In the genomic region with DNA sequence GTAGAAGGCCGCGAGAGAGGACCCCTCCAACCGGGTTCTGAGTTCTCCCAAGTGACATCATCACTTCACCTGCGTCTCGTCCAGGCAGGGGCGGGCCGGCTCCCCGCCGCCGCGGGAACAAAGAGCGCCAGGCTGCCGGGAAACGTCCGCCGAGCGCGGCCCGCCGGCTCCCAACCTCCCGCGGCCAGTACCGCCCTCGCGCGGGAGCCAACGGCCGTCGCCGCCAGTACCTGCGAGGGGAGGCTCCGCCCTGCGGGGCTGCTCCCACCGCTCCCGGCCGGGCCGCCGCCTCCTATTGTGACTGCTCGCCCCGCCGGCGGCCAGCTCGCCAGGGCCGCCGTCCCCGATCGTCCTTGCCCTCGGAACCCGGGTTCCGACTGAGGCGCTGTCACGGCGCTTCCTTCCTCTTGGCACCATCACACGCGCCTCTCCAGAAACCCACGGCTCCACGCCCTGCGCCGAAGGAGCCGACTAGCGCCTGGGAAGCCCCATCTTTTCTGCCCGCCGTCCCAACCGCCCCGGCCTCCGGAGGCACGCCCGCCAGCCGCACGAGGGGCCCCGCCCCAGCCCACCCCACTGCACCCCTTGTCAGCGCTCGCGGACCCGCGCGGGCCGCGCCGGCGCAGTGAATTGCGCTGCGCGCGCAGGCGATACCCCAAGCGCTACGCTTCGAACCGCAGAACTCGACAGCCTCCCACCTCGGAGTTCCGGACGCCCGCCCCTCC, we compare ENCODE assay signal across 8 mouse cellular contexts.
DNase-seq lines count a peak whose midpoint lies in the region; ATAC-seq lines count a peak whose summit lies in the region.

No protein-coding gene starts in this region.

- H3K9ac ChIP-seq in embryonic facial prominence, embryonic 14.5 days (ENCODE audit: low read depth, low read length), result peak overlapping the region; percentile 82
- peak overlapping the region; percentile 86 for H3K9ac ChIP-seq in kidney, embryonic 14.5 days (ENCODE audit: low read depth, low read length)
- H3K9ac ChIP-seq in limb, embryonic 15.5 days, result peak overlapping the region; percentile 78

- no peaks in the 10 kb centered on the region for H3K9me3 ChIP-seq in embryonic facial prominence, embryonic 14.5 days (ENCODE audit: control insufficient read depth, low read length)
- H3K9me3 ChIP-seq in kidney, embryonic 14.5 days (ENCODE audit: control insufficient read depth, low read length), result no peaks in the 10 kb centered on the region
- H3K9me3 ChIP-seq in limb, embryonic 15.5 days, result no peaks in the 10 kb centered on the region

- peak; percentile 91 for ATAC-seq in embryonic facial prominence, embryonic 14.5 days (ENCODE audit: low read depth)
- ATAC-seq in kidney, embryonic 14.5 days (ENCODE audit: low FRiP score, low TSS enrichment), result peak; percentile 91
- peak; percentile 90 for ATAC-seq in limb, embryonic 15.5 days (ENCODE audit: insufficient number of reproducible peaks, low FRiP score, low TSS enrichment, low read depth)

- H3K27ac ChIP-seq in embryonic facial prominence, embryonic 14.5 days (replicated peaks; ENCODE audit: low read depth, low read length), result peak overlapping the region; percentile 98
- peak overlapping the region; percentile 99 for H3K27ac ChIP-seq in kidney, embryonic 14.5 days (ENCODE audit: low read depth, low read length)
- peak overlapping the region; percentile 97 for H3K27ac ChIP-seq in limb, embryonic 15.5 days

- H3K4me1 ChIP-seq in embryonic facial prominence, embryonic 14.5 days (ENCODE audit: control insufficient read depth, insufficient read depth, low read length), result peaks cover 20% of the 10 kb centered on the region
- peaks cover 20% of the 10 kb centered on the region for H3K4me1 ChIP-seq in kidney, embryonic 14.5 days (ENCODE audit: control insufficient read depth, insufficient read depth, low read length)
- H3K4me1 ChIP-seq in limb, embryonic 15.5 days, result peaks cover 13% of the 10 kb centered on the region

- peak; percentile 77 for DNase-seq in 3T3-L1 (ENCODE audit: low read depth, low spot score)
- peak; percentile 59 to 71 for DNase-seq in adrenal gland, postnatal 4 days (ENCODE audit: low spot score in 2 of 2)
- peak; percentile 97 for DNase-seq in embryonic facial prominence, embryonic 14.5 days (ENCODE audit: low spot score)
- peak; percentile 81 to 85 for DNase-seq in heart, adult 9 months (ENCODE audit: low spot score in 2 of 2)
- peak; percentile 46 to 70 for DNase-seq in monocyte, adult 2 months (ENCODE audit: low read depth in 1 of 2, low spot score in 2 of 2)
- peak; percentile 90 to 91 for DNase-seq in spleen, postnatal 36 days (ENCODE audit: low spot score in 2 of 2)

- peak overlapping the region; percentile 60 for H3K4me2 ChIP-seq in embryonic facial prominence, embryonic 14.5 days (ENCODE audit: low read depth, low read length)
- H3K4me2 ChIP-seq in kidney, embryonic 14.5 days (replicated peaks; ENCODE audit: low read depth, low read length), result peak overlapping the region; percentile 58
- H3K4me2 ChIP-seq in limb, embryonic 15.5 days, result peak overlapping the region; percentile 49

- no peaks in the 10 kb centered on the region for H3K36me3 ChIP-seq in embryonic facial prominence, embryonic 14.5 days (ENCODE audit: control insufficient read depth, insufficient read depth, low read length)
- no peaks in the 10 kb centered on the region for H3K36me3 ChIP-seq in kidney, embryonic 14.5 days (ENCODE audit: control insufficient read depth, insufficient read depth, low read length)
- H3K36me3 ChIP-seq in limb, embryonic 15.5 days, result no peaks in the 10 kb centered on the region

- peak overlapping the region; percentile 75 for H3K4me3 ChIP-seq in embryonic facial prominence, embryonic 14.5 days (ENCODE audit: low read depth, low read length)
- H3K4me3 ChIP-seq in kidney, embryonic 14.5 days (ENCODE audit: low read length), result peak overlapping the region; percentile 64
- H3K4me3 ChIP-seq in limb, embryonic 15.5 days, result peak overlapping the region; percentile 71

- WGBS in embryonic facial prominence, embryonic 14.5 days, result 0% methylated on average over 22 of the region's 95 CpGs
- under 1% methylated on average over 73 of the region's 95 CpGs for WGBS in kidney, embryonic 14.5 days
- WGBS in limb, embryonic 15.5 days, result under 1% methylated on average over 79 of the region's 95 CpGs

- no peaks in the 10 kb centered on the region for H3K27me3 ChIP-seq in embryonic facial prominence, embryonic 14.5 days (replicated peaks; ENCODE audit: control insufficient read depth, insufficient read depth, low read length)
- no peaks in the 10 kb centered on the region for H3K27me3 ChIP-seq in kidney, embryonic 14.5 days (ENCODE audit: control insufficient read depth, insufficient read depth, low read length)
- no peaks in the 10 kb centered on the region for H3K27me3 ChIP-seq in limb, embryonic 15.5 days

Comparison
In these comparisons a context has a peak if more than half of its experiments do, and no peak if none do; other contexts are left out.
1. Peak in every context shown above with its lines: DNase-seq, ATAC-seq, H3K4me3 ChIP-seq and H3K27ac ChIP-seq.